Mouse (Mus musculus): ENCODE data around the gene Trnt1. TPM values are rescaled to one million over a fixed set of nuclear protein-coding genes. Genes with fewer than 3 reads are reported as not detected.

Trnt1 gene
- 17.3 and 19.1 TPM in 2 replicates for polyA plus RNA-seq (2012; rRNA removed)

- TF ChIP-seq CTCF (IDR thresholded peaks at IDR 0.05; ENCODE audit: control insufficient read depth, insufficient read depth, insufficient replicate concordance, low read depth, low read length) (no peak), POLR2A (IDR thresholded peaks at IDR 0.05; ENCODE audit: control insufficient read depth, low read depth, low read length) (peak; percentile 93)
- Histone ChIP-seq H3K4me3 (ENCODE audit: control insufficient read depth, low read depth, low read length) (peak within 1 kb of the TSS; percentile 98), H3K4me1 (ENCODE audit: control insufficient read depth, insufficient read depth, low read length) (no peaks in the 10 kb centered on the region), H3K27me3 (ENCODE audit: control insufficient read depth, insufficient read depth, low read length) (no peaks in the 10 kb centered on the region), H3K27ac (ENCODE audit: control insufficient read depth, insufficient read depth, low read depth, low read length) (peak within 1 kb of the TSS; percentile 89), H3K36me3 (ENCODE audit: control insufficient read depth, insufficient read depth, low read length) (no peaks in the 10 kb centered on the region)
These were observed at the start of gene Trnt1 for GRCm38 (mm10) chr6:106768640-106769289. Gene Trnt1 (plus strand): TSS chr6:106769120.

GRCm38 (mm10) chr6:106725642-106726041 is 43.3 kb upstream of the Trnt1 start:
- H3K27me3 ChIP-seq (ENCODE audit: control insufficient read depth, insufficient read depth, low read length) = no peaks in the 10 kb centered on the region
- H3K27ac ChIP-seq (ENCODE audit: control insufficient read depth, insufficient read depth, low read depth, low read length) = no peak overlapping the region
- H3K4me1 ChIP-seq (ENCODE audit: control insufficient read depth, insufficient read depth, low read length) = no peaks in the 10 kb centered on the region
- TF ChIP-seq CTCF (IDR thresholded peaks at IDR 0.05; ENCODE audit: control insufficient read depth, insufficient read depth, insufficient replicate concordance, low read depth, low read length) (no peak), POLR2A (IDR thresholded peaks at IDR 0.05; ENCODE audit: control insufficient read depth, low read depth, low read length) (no peak)
- no peaks in the 10 kb centered on the region for H3K36me3 ChIP-seq (ENCODE audit: control insufficient read depth, insufficient read depth, low read length)
- no peak overlapping the region for H3K4me3 ChIP-seq (ENCODE audit: control insufficient read depth, low read depth, low read length)

GRCm38 (mm10) chr6:106726078-106726477 is 42.8 kb upstream of the Trnt1 start:
- Histone ChIP-seq H3K4me1 (ENCODE audit: control insufficient read depth, insufficient read depth, low read length) (no peaks in the 10 kb centered on the region), H3K4me3 (ENCODE audit: control insufficient read depth, low read depth, low read length) (no peak overlapping the region), H3K36me3 (ENCODE audit: control insufficient read depth, insufficient read depth, low read length) (no peaks in the 10 kb centered on the region), H3K27ac (ENCODE audit: control insufficient read depth, insufficient read depth, low read depth, low read length) (no peak overlapping the region), H3K27me3 (ENCODE audit: control insufficient read depth, insufficient read depth, low read length) (no peaks in the 10 kb centered on the region)
- TF ChIP-seq CTCF (IDR thresholded peaks at IDR 0.05; ENCODE audit: control insufficient read depth, insufficient read depth, insufficient replicate concordance, low read depth, low read length) = no peak
- TF ChIP-seq POLR2A (IDR thresholded peaks at IDR 0.05; ENCODE audit: control insufficient read depth, low read depth, low read length) = no peak

GRCm38 (mm10) chr6:106727703-106728102 is 41.2 kb upstream of the Trnt1 start:
- TF ChIP-seq CTCF (IDR thresholded peaks at IDR 0.05; ENCODE audit: control insufficient read depth, insufficient read depth, insufficient replicate concordance, low read depth, low read length) (no peak), POLR2A (IDR thresholded peaks at IDR 0.05; ENCODE audit: control insufficient read depth, low read depth, low read length) (no peak)
- H3K36me3 ChIP-seq (ENCODE audit: control insufficient read depth, insufficient read depth, low read length) = no peaks in the 10 kb centered on the region
- H3K27me3 ChIP-seq (ENCODE audit: control insufficient read depth, insufficient read depth, low read length) = no peaks in the 10 kb centered on the region
- H3K4me1 ChIP-seq (ENCODE audit: control insufficient read depth, insufficient read depth, low read length) = no peaks in the 10 kb centered on the region
- no peak overlapping the region for H3K27ac ChIP-seq (ENCODE audit: control insufficient read depth, insufficient read depth, low read depth, low read length)
- H3K4me3 ChIP-seq (ENCODE audit: control insufficient read depth, low read depth, low read length) = no peak overlapping the region

GRCm38 (mm10) chr6:106729682-106730314 is 39.1 kb upstream of the Trnt1 start:
- H3K27ac ChIP-seq (ENCODE audit: control insufficient read depth, insufficient read depth, low read depth, low read length) = no peak overlapping the region
- H3K27me3 ChIP-seq (ENCODE audit: control insufficient read depth, insufficient read depth, low read length) = no peaks in the 10 kb centered on the region
- H3K4me3 ChIP-seq (ENCODE audit: control insufficient read depth, low read depth, low read length) = no peak overlapping the region
- H3K36me3 ChIP-seq (ENCODE audit: control insufficient read depth, insufficient read depth, low read length) = no peaks in the 10 kb centered on the region
- H3K4me1 ChIP-seq (ENCODE audit: control insufficient read depth, insufficient read depth, low read length) = no peaks in the 10 kb centered on the region
- TF ChIP-seq CTCF (IDR thresholded peaks at IDR 0.05; ENCODE audit: control insufficient read depth, insufficient read depth, insufficient replicate concordance, low read depth, low read length) = no peak
- no peak for TF ChIP-seq POLR2A (IDR thresholded peaks at IDR 0.05; ENCODE audit: control insufficient read depth, low read depth, low read length)

GRCm38 (mm10) chr6:106732563-106732962 is 36.4 kb upstream of the Trnt1 start:
- Histone ChIP-seq H3K36me3 (ENCODE audit: control insufficient read depth, insufficient read depth, low read length) (no peaks in the 10 kb centered on the region), H3K27ac (ENCODE audit: control insufficient read depth, insufficient read depth, low read depth, low read length) (no peak overlapping the region), H3K4me3 (ENCODE audit: control insufficient read depth, low read depth, low read length) (no peak overlapping the region), H3K27me3 (ENCODE audit: control insufficient read depth, insufficient read depth, low read length) (no peaks in the 10 kb centered on the region), H3K4me1 (ENCODE audit: control insufficient read depth, insufficient read depth, low read length) (no peaks in the 10 kb centered on the region)
- TF ChIP-seq CTCF (IDR thresholded peaks at IDR 0.05; ENCODE audit: control insufficient read depth, insufficient read depth, insufficient replicate concordance, low read depth, low read length) = no peak
- TF ChIP-seq POLR2A (IDR thresholded peaks at IDR 0.05; ENCODE audit: control insufficient read depth, low read depth, low read length) = no peak

GRCm38 (mm10) chr6:106738229-106738628 is 30.7 kb upstream of the Trnt1 start:
- Histone ChIP-seq H3K27me3 (ENCODE audit: control insufficient read depth, insufficient read depth, low read length) (no peaks in the 10 kb centered on the region), H3K27ac (ENCODE audit: control insufficient read depth, insufficient read depth, low read depth, low read length) (no peak overlapping the region), H3K4me3 (ENCODE audit: control insufficient read depth, low read depth, low read length) (no peak overlapping the region), H3K36me3 (ENCODE audit: control insufficient read depth, insufficient read depth, low read length) (no peaks in the 10 kb centered on the region), H3K4me1 (ENCODE audit: control insufficient read depth, insufficient read depth, low read length) (no peaks in the 10 kb centered on the region)
- no peak for TF ChIP-seq POLR2A (IDR thresholded peaks at IDR 0.05; ENCODE audit: control insufficient read depth, low read depth, low read length)
- no peak for TF ChIP-seq CTCF (IDR thresholded peaks at IDR 0.05; ENCODE audit: control insufficient read depth, insufficient read depth, insufficient replicate concordance, low read depth, low read length)
